Mouse (Mus musculus): ENCODE measurements around the gene Nkx6-1.

GRCm38 (mm10) chr5:101661561-101662211, 3.1 kb downstream of the Nkx6-1 start:
- TF ChIP-seq ZC3H11A (IDR thresholded peaks at IDR 0.05; ENCODE audit: low read depth, low read length) (no peak), MAZ (IDR thresholded peaks at IDR 0.05; ENCODE audit: low read depth, low read length) (no peak), POLR2A (IDR thresholded peaks at IDR 0.05; ENCODE audit: low read depth, low read length) (no peak), TCF12 (IDR thresholded peaks at IDR 0.05; ENCODE audit: low read depth, low read length) (no peak), CTCF (conservative IDR thresholded peaks at IDR 0.05 in 1 of 2, IDR thresholded peaks at IDR 0.05 in 1 of 2; ENCODE audit: low read depth in 2 of 2, low read length in 2 of 2) (no peak), IRF4 (IDR thresholded peaks at IDR 0.05; ENCODE audit: low read depth, low read length) (no peak)

Measured in CH12.LX (cell line).